Mouse (Mus musculus) limb, embryonic 15.5 days (tissue): ENCODE measurements at regions not wholly inside any gene's neighbourhood (a gene's known extent, or its start where the extent isn't known, plus 50 kb on each side); places are given as distances from the start of the nearest gene placed in this dataset.
A peak's percentile ranks its signal among the peaks of the same experiment; 100 is the strongest.

Experiments
- ATAC-seq: fragments of 200-750 bp; cut with Nextera tagmentation; 2 replicates; pipeline ENCODE4 v1.8.0; 2017; ENCODE audit warnings: low read depth, moderate TSS enrichment; ENCODE audit not compliant: insufficient number of reproducible peaks, low FRiP score, low TSS enrichment
- H3K27ac ChIP-seq: fragments of 300-500 bp; sonication (generic); 2 replicates; pipeline ENCODE4 v1.5.1; 2015; ENCODE audit warnings: moderate library complexity, mild to moderate bottlenecking, inconsistent platforms
- H3K27me3 ChIP-seq: fragments of 300-500 bp; sonication (generic); 2 replicates; pipeline ENCODE4 v1.6.1; 2015; ENCODE audit warnings: inconsistent platforms
- H3K36me3 ChIP-seq: fragments of 300-500 bp; sonication (generic); 2 replicates; pipeline ENCODE4 v1.6.1; 2015; ENCODE audit warnings: inconsistent platforms
- H3K4me1 ChIP-seq: fragments of 300-500 bp; sonication (generic); 2 replicates; pipeline ENCODE4 v1.6.1; 2015; ENCODE audit warnings: inconsistent platforms
- H3K4me2 ChIP-seq: fragments of 300-500 bp; sonication (generic); 2 replicates; pipeline ENCODE4 v1.6.1; 2015; ENCODE audit warnings: mild to moderate bottlenecking, inconsistent platforms
- H3K4me3 ChIP-seq: fragments of 300-500 bp; sonication (generic); 2 replicates; pipeline ENCODE4 v1.5.1; 2015; ENCODE audit warnings: mild to moderate bottlenecking, inconsistent platforms
- H3K9ac ChIP-seq: fragments of 300-500 bp; sonication (generic); 2 replicates; pipeline ENCODE4 v1.6.1; 2015; ENCODE audit warnings: inconsistent platforms
- H3K9me3 ChIP-seq: fragments of 300-500 bp; sonication (generic); 2 replicates; pipeline ENCODE4 v1.6.1; 2016; ENCODE audit warnings: inconsistent platforms
- WGBS: fragments of 180-500 bp; shearing (Covaris S2); methylation state at CpG from one replicate; pipeline ENCODE4 v1.1.7; 2015; 5-methylcytosine and 5-hydroxymethylcytosine counted together

DNA sequence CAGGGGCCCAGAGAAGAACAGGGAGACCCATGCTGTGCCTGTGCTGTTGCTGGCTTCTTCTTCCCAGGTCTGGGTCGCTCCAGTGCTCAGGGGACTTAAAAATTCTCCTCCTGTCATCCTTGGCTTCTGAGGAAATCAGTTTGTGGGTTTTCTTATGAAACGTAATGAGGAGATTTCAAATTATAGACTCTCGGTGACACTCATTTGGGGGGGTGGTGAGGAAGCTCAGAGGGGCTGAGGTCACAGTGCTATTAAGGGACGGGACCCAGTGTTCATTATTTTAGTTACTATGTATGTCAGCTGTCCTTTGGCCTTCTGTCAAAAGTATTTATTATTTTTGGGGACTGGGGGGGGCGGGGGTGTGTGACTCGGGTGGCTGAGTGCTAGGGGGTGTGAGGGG lies 171.7 kb upstream of the Mrps10 start:
- no peak overlapping the region for H3K9ac ChIP-seq

DNA sequence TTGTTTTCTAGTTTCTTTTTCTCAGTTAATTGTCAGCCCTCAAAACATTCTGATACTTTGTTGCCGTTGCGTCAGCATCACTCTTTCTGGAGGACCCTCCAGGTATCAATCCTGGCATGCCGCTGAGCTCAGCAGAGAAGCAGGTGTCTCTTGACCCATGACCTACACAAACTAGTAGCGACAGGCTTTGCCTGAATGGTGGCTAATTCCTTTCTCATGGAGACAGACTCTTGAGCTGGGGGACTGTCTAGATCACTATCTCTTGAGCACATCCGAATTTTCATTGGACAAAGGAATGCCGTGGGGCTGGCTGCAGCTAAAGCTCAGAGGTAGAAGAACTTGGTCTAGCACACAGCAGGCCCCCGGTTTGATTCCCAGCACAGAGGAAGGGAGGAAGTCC lies 172.7 kb upstream of the Mrps10 start:
- peaks cover 25% of the 10 kb centered on the region for H3K4me1 ChIP-seq
- H3K4me3 ChIP-seq = no peak overlapping the region
- no peaks in the 10 kb centered on the region for H3K9me3 ChIP-seq
- WGBS = 68% methylated on average over 7 of the region's 7 CpGs
- no peak for ATAC-seq
- no peak overlapping the region for H3K27ac ChIP-seq
- no peak overlapping the region for H3K9ac ChIP-seq
- H3K27me3 ChIP-seq = no peaks in the 10 kb centered on the region
- H3K4me2 ChIP-seq = no peak overlapping the region
- H3K36me3 ChIP-seq = peaks cover 12% of the 10 kb centered on the region

More for the DNA sequence above, 171.7 kb upstream of the Mrps10 start:
- Histone ChIP-seq H3K4me3 (no peak overlapping the region), H3K27me3 (no peaks in the 10 kb centered on the region), H3K27ac (no peak overlapping the region), H3K4me2 (no peak overlapping the region), H3K36me3 (peaks cover 12% of the 10 kb centered on the region), H3K4me1 (peaks cover 25% of the 10 kb centered on the region), H3K9me3 (no peaks in the 10 kb centered on the region)
- ATAC-seq = no peak
- 48% methylated on average over 6 of the region's 6 CpGs for WGBS

DNA sequence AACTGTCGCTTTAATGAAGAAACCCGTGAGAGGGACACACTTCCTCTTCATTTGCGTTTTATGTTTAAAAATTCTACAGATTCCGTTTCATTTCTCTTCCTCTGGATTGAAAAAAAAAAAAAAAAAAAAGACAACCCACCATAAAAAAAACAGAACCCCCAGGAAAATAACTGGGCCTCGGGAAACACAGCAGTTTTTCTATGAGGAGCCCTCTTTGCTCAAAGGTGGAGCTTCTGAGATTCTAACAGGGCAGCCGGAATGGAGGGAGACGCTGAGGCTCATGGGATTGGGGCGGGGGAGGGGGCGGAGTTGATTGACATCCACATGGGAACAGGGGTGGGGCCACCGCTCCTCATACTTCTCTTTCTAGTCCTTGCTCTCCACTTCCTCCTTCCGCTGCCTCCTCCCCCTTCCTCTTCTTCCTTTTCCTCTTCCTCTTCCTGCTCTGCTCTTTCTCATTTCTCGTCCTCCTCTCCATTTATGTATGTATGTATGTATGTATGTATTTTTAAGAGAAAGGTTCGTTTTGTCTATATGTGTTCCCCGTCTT lies 174.1 kb upstream of the Mrps10 start:
- no peak for ATAC-seq
- WGBS = 92% methylated on average over 14 of the region's 14 CpGs
- Histone ChIP-seq H3K4me3 (no peak overlapping the region), H3K27me3 (no peaks in the 10 kb centered on the region), H3K36me3 (peaks cover 12% of the 10 kb centered on the region), H3K4me2 (no peak overlapping the region), H3K4me1 (peaks cover 27% of the 10 kb centered on the region), H3K27ac (no peak overlapping the region), H3K9me3 (no peaks in the 10 kb centered on the region), H3K9ac (no peak overlapping the region)

DNA sequence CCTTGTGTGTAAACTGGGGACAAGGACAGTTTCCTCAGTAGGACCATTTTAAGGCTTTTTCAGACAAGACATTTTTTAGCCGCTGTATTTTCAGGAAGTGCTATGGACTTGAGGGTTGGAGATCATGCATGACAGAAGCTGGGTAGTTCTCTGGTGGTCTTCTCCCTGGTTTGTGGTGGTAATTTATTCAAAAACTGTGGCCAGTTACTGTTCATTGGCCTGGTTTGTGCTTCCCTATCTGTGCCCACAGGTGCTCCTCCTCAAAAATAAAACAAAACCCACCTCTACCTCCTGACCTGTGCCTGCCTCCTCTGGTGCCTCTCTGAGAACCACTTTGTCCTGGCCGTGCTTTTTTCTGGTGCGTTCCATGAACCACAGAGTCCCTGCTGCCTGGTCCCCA lies 177.3 kb upstream of the Mrps10 start:
- no peak overlapping the region for H3K9ac ChIP-seq
- H3K4me2 ChIP-seq = no peak overlapping the region
- H3K27ac ChIP-seq = no peak overlapping the region
- H3K27me3 ChIP-seq = no peaks in the 10 kb centered on the region
- no peak for ATAC-seq
- H3K36me3 ChIP-seq = peaks cover 12% of the 10 kb centered on the region
- no peak overlapping the region for H3K4me3 ChIP-seq
- H3K4me1 ChIP-seq = peaks cover 8% of the 10 kb centered on the region
- no peaks in the 10 kb centered on the region for H3K9me3 ChIP-seq
- 80% methylated on average over 3 of the region's 3 CpGs for WGBS

GRCm38 (mm10) chr17:47189770-47190169 lies 178.9 kb upstream of the Mrps10 start:
- no peak overlapping the region for H3K9ac ChIP-seq

DNA sequence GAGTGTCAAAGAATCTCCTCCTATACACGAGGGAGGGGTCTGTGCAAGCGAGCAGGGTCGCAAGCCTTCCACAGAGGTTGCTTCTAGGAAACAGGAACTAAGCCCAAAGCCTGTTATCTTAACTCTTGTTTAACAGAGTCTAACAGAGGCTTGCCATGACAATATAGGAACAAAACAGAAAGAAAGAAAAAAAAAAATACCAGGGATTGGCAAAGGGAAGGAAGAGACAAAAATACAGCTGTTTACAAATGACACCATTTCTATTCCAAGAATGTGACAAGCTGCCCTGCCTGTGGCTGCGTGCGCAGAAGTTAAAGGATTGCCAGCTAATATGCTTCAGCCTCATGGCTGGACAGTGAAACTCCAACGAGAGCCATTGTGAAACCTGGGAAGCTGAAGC lies 173.8 kb upstream of the Ubr2 start:
- H3K4me1 ChIP-seq = peaks cover 15% of the 10 kb centered on the region
- no peak for ATAC-seq
- H3K27ac ChIP-seq = no peak overlapping the region
- H3K4me3 ChIP-seq = no peak overlapping the region
- H3K36me3 ChIP-seq = no peaks in the 10 kb centered on the region
- H3K4me2 ChIP-seq = no peak overlapping the region
- H3K27me3 ChIP-seq = no peaks in the 10 kb centered on the region
- H3K9me3 ChIP-seq = no peaks in the 10 kb centered on the region
- no peak overlapping the region for H3K9ac ChIP-seq
- WGBS = 73% methylated on average over 6 of the region's 6 CpGs

More at GRCm38 (mm10) chr17:47189770-47190169, 178.9 kb upstream of the Mrps10 start:
- no peak overlapping the region for H3K4me3 ChIP-seq
- H3K4me1 ChIP-seq = 0 out of 2 replicates have a peak, but pooled peaks cover 3% of the 10 kb centered on the region
- no peaks in the 10 kb centered on the region for H3K9me3 ChIP-seq
- no peak overlapping the region for H3K27ac ChIP-seq
- H3K27me3 ChIP-seq = no peaks in the 10 kb centered on the region
- ATAC-seq = no peak
- H3K36me3 ChIP-seq = peaks cover 12% of the 10 kb centered on the region
- WGBS = 81% methylated on average over 7 of the region's 7 CpGs
- H3K4me2 ChIP-seq = no peak overlapping the region

GRCm38 (mm10) chr17:47182118-47182517 lies 171.8 kb upstream of the Ubr2 start:
- H3K9me3 ChIP-seq = no peaks in the 10 kb centered on the region
- no peak overlapping the region for H3K4me3 ChIP-seq
- H3K27ac ChIP-seq = 0 out of 2 replicates have a peak overlapping the region, but pooled peaks have one; percentile 22
- peaks cover 35% of the 10 kb centered on the region for H3K4me1 ChIP-seq
- no peak for ATAC-seq
- no peak overlapping the region for H3K9ac ChIP-seq
- no peaks in the 10 kb centered on the region for H3K36me3 ChIP-seq
- no peaks in the 10 kb centered on the region for H3K27me3 ChIP-seq
- no peak overlapping the region for H3K4me2 ChIP-seq
- 73% methylated on average over 6 of the region's 6 CpGs for WGBS

GRCm38 (mm10) chr17:47179410-47179809 lies 169.1 kb upstream of the Ubr2 start:
- ATAC-seq = no peak
- Histone ChIP-seq H3K9ac (no peak overlapping the region), H3K27ac (peak overlapping the region; percentile 44; the same call in 1 of the 2 replicates), H3K4me3 (no peak overlapping the region), H3K27me3 (no peaks in the 10 kb centered on the region), H3K4me1 (peaks cover 35% of the 10 kb centered on the region), H3K9me3 (no peaks in the 10 kb centered on the region), H3K36me3 (0 out of 2 replicates have a peak, but pooled peaks cover 2% of the 10 kb centered on the region), H3K4me2 (no peak overlapping the region)
- 25% methylated on average over 5 of the region's 5 CpGs for WGBS

GRCm38 (mm10) chr17:47178705-47179104 lies 168.3 kb upstream of the Ubr2 start:
- ATAC-seq = no peak
- H3K27ac ChIP-seq = peak overlapping the region; percentile 44; the same call in 1 of the 2 replicates
- 0 out of 2 replicates have a peak, but pooled peaks cover 2% of the 10 kb centered on the region for H3K36me3 ChIP-seq
- 16% methylated on average over 5 of the region's 5 CpGs for WGBS
- no peaks in the 10 kb centered on the region for H3K9me3 ChIP-seq
- peaks cover 35% of the 10 kb centered on the region for H3K4me1 ChIP-seq
- H3K9ac ChIP-seq = no peak overlapping the region
- H3K27me3 ChIP-seq = no peaks in the 10 kb centered on the region
- H3K4me3 ChIP-seq = no peak overlapping the region
- no peak overlapping the region for H3K4me2 ChIP-seq

DNA sequence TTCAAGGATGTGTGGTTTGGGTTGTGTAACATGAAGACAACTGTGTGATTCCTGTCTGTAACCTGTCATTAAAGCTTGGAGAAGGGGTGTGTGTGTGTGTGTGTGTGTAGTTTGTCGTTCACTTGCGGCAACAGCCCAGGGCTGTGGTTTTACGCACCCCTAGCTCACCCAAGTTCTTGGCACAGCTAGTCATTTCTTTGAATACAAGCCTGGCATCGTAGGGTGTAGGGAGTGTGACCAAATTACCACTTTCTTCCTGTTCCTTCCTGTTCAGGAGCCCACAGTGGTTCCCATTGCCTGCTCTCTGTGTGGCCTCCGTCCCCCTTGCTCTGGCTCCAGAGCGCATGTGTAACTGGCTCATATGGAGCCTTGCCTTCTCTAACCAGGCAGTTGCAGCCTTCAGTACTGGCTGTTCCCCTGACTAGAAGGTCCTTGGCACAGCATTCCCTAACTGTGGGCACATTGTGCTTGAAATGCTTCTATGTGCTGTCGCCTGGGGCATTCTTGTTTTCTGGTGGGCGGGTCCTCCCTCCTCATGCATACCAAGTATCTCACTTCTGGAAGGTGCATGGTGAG lies 167.4 kb upstream of the Ubr2 start:
- WGBS = 49% methylated on average over 8 of the region's 8 CpGs
- no peak overlapping the region for H3K4me2 ChIP-seq
- H3K9ac ChIP-seq = no peak overlapping the region
- 0 out of 2 replicates have a peak, but pooled peaks cover 2% of the 10 kb centered on the region for H3K36me3 ChIP-seq
- H3K9me3 ChIP-seq = no peaks in the 10 kb centered on the region
- H3K4me1 ChIP-seq = peaks cover 35% of the 10 kb centered on the region
- peak; percentile 67; the same call in 1 of the 2 replicates for ATAC-seq
- H3K4me3 ChIP-seq = no peak overlapping the region
- no peaks in the 10 kb centered on the region for H3K27me3 ChIP-seq
- no peak overlapping the region; the same call in 1 of the 2 replicates for H3K27ac ChIP-seq

DNA sequence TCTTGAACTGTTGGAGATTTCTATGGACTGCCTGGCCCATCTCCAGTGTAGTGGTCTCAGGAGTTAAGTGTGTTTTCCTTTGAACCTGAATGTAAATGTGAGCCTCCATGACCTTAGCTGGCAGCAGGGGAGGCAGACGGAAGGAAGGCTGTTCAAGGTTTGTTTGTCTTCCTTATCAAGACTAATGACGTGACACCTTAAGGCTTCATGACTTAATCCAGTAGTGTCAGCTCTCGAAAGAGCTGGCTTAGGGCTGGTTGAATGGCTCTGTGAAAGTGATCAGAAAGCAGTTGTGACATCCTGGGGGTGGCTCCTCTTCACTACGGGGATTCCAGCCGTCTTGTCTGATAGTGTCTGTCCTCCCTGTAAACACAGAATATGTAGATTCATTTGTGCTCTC lies 166.0 kb upstream of the Ubr2 start:
- H3K27ac ChIP-seq = no peak overlapping the region
- H3K4me3 ChIP-seq = no peak overlapping the region
- 0 out of 2 replicates have a peak, but pooled peaks cover 2% of the 10 kb centered on the region for H3K36me3 ChIP-seq
- no peak overlapping the region for H3K9ac ChIP-seq
- peaks cover 26% of the 10 kb centered on the region for H3K4me1 ChIP-seq
- no peak overlapping the region for H3K4me2 ChIP-seq
- H3K27me3 ChIP-seq = no peaks in the 10 kb centered on the region
- no peak for ATAC-seq
- H3K9me3 ChIP-seq = no peaks in the 10 kb centered on the region
- WGBS = 60% methylated on average over 5 of the region's 5 CpGs

GRCm38 (mm10) chr17:47174748-47175215 lies 164.4 kb upstream of the Ubr2 start:
- Histone ChIP-seq H3K27me3 (no peaks in the 10 kb centered on the region), H3K36me3 (0 out of 2 replicates have a peak, but pooled peaks cover 2% of the 10 kb centered on the region), H3K9ac (no peak overlapping the region), H3K9me3 (no peaks in the 10 kb centered on the region), H3K4me1 (peaks cover 24% of the 10 kb centered on the region), H3K4me3 (peak overlapping the region; percentile 14), H3K27ac (no peak overlapping the region), H3K4me2 (no peak overlapping the region)
- WGBS = 60% methylated on average over 12 of the region's 12 CpGs
- no peak for ATAC-seq
